Mouse (Mus musculus) cortical plate, adult 2 months (tissue): ENCODE measurements around the gene 1700028K03Rik.

Source experiments
- CTCF ChIP-seq: fragments of 200-500 bp; IDR thresholded peaks from 2 replicates; pipeline ENCODE4 v1.5.1; 2011; ENCODE audit warnings: mild to moderate bottlenecking, control low read depth, low read length; ENCODE audit not compliant: insufficient read depth; ENCODE audit errors: extremely low read depth
- POLR2A ChIP-seq: fragments of 200-500 bp; IDR thresholded peaks from 2 replicates; pipeline ENCODE4 v1.6.1; 2011; ENCODE audit warnings: mild to moderate bottlenecking, low read length, control low read depth; ENCODE audit not compliant: insufficient read depth; ENCODE audit errors: extremely low read depth

- no peak for TF ChIP-seq CTCF
- no peak for TF ChIP-seq POLR2A
Measured at GRCm38 (mm10) chr5:107507321-107507720, 27.2 kb upstream of the 1700028K03Rik start, which contains the start of gene Gm42669.
